Mouse (Mus musculus) heart, postnatal 0 days (tissue): Measurements from ENCODE around the gene Iqce. TPM values are rescaled to one million over a fixed set of nuclear protein-coding genes. Genes with fewer than 3 reads are reported as not detected.

Experiments used
- ATAC-seq: fragments of 200-750 bp; cut with Nextera tagmentation; 2 replicates; pipeline ENCODE4 v1.8.0; 2017; ENCODE audit warnings: low read depth, moderate number of reproducible peaks, moderate library complexity; ENCODE audit not compliant: insufficient read depth
- DNase-seq: peaks from one replicate; pipeline ENCODE4 v3.0.0-alpha.2; 2016; ENCODE audit warnings: low spot score
- H3K27ac ChIP-seq: fragments of 300-500 bp; sonication (generic); 2 replicates; pipeline ENCODE4 v1.5.1; 2014; ENCODE audit warnings: low read depth, mild to moderate bottlenecking
- H3K27me3 ChIP-seq: fragments of 300-500 bp; sonication (generic); 2 replicates; pipeline ENCODE4 v1.6.1; 2014; ENCODE audit warnings: low read length, mixed read lengths; ENCODE audit not compliant: control insufficient read depth, insufficient read depth
- H3K36me3 ChIP-seq: fragments of 300-500 bp; sonication (generic); replicated peaks from 2 replicates; pipeline ENCODE4 v1.6.1; 2014; ENCODE audit warnings: low read length, mixed read lengths; ENCODE audit not compliant: control insufficient read depth, insufficient read depth
- H3K4me1 ChIP-seq: fragments of 300-500 bp; sonication (generic); 2 replicates; pipeline ENCODE4 v1.6.1; 2014; ENCODE audit warnings: antibody characterized with exemption; ENCODE audit not compliant: control insufficient read depth, insufficient read depth
- H3K4me2 ChIP-seq: fragments of 300-500 bp; sonication (generic); 2 replicates; pipeline ENCODE4 v1.6.1; 2014; ENCODE audit warnings: low read depth, mild to moderate bottlenecking, low read length, moderate library complexity
- H3K4me3 ChIP-seq: fragments of 300-500 bp; sonication (generic); 2 replicates; pipeline ENCODE4 v1.5.1; 2014; ENCODE audit warnings: low read depth, low read length
- H3K9ac ChIP-seq: fragments of 300-500 bp; sonication (generic); replicated peaks from 2 replicates; pipeline ENCODE4 v1.6.1; 2014; ENCODE audit warnings: low read depth, low read length, mixed read lengths
- H3K9me3 ChIP-seq: fragments of 300-500 bp; sonication (generic); replicated peaks from 2 replicates; pipeline ENCODE4 v1.6.1; 2016; ENCODE audit warnings: low read length; ENCODE audit not compliant: control insufficient read depth
- CTCF ChIP-seq: IDR thresholded peaks from 2 replicates; pipeline ENCODE4 v1.5.1; 2016; ENCODE audit warnings: antibody characterized with exemption, control low read depth, low read depth
- EP300 ChIP-seq: IDR thresholded peaks from 2 replicates; pipeline ENCODE4 v1.6.1; 2016; ENCODE audit warnings: antibody characterized with exemption, low read depth
- WGBS: fragments of 180-500 bp; shearing (Covaris S2); extraction: QIAGEN DNeasy Blood & Tissue Kit; methylation state at CpG from one replicate; pipeline ENCODE4 v1.1.7; 2014; 5-methylcytosine and 5-hydroxymethylcytosine counted together
- polyA plus RNA-seq: library from polyadenylated mRNA; unstranded; fragments of >200 nt; fragmentation: Nextera tagmentation; extraction: Ambion mirVana; gene quantifications from 2 replicates; pipeline ENCODE4 v1.2.1, GENCODE M21; 2015
- total RNA-seq: library from RNA; depleted of rRNA; stranded (reverse); fragments of >200 nt; gene quantifications from 2 replicates; pipeline ENCODE4 v1.2.3, GENCODE M21; 2014; ENCODE audit warnings: low replicate concordance; rRNA removed

The Iqce gene
- 3.8 and 9.6 TPM in 2 replicates for total RNA-seq
- polyA plus RNA-seq: 4.8 and 5.1 TPM in 2 replicates

DNA sequence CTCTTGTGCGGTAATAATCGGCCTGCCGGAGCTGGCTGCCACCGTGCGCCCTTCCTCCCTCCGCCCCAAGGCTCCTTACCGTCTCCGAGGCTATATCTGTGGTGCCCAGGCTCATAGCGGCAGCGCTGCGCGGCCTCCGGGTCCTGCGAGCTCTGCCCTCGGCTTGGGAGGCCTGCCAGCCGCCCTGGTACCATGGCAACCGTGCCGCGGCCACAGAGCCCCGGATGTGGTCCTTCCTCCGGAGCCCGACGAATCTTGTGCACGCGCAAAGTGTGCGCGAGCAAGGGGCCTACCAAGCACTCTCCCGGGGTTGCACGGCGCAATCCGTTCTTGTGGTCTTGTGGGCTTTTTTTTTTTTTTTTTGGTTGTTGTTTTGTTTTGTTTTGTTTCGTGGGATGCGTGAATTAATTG lies at the start of gene Iqce:
Iqce (minus strand) TSS at position 276 of the 411 bp plus-strand sequence.
- Histone ChIP-seq H3K27me3 (no peaks in the 10 kb centered on the region), H3K27ac (peak within 1 kb of the TSS; percentile 53), H3K9me3 (no peaks in the 10 kb centered on the region), H3K36me3 (0 out of 2 replicates have a peak, but pooled peaks cover 1% of the 10 kb centered on the region), H3K4me1 (peaks cover 16% of the 10 kb centered on the region), H3K9ac (peak within 1 kb of the TSS; percentile 71), H3K4me3 (peak within 1 kb of the TSS; percentile 63), H3K4me2 (peak within 1 kb of the TSS; percentile 78)
- TF ChIP-seq CTCF (no peak), EP300 (no peak)
- peak; percentile 42 for ATAC-seq
- WGBS: 0% methylated on average over 33 of the region's 33 CpGs
- peak; percentile 78 for DNase-seq

DNA sequence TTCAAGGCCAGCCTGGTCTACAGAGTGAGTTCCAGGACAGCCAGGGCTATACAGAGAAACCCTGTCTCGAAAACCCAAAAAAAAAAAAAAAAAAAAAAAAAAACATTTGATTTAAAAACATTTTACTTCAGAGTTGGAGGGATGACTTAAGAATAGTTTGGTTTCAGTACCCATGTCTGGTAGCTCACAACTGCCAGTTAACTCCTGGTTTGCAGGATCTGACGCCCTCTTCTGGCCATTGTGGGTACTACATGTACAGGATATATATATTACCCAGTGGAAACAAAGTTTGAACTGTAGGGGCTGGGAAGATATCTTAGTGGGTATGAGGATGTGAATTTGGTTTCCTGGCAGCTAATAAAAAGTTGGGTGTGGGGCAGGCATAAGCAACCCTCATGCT lies 48.7 kb upstream of the Iqce start:
- 0% methylated on average over 1 of the region's 2 CpGs for whole genome bisulfite sequencing
- TF ChIP-seq EP300 (no peak), CTCF (peak; percentile 48)
- no peak for DNase-seq
- H3K36me3 ChIP-seq: no peaks in the 10 kb centered on the region
- no peak overlapping the region for H3K4me3 ChIP-seq
- 0 out of 2 replicates have a peak, but pooled peaks cover 3% of the 10 kb centered on the region for H3K9me3 ChIP-seq
- no peak overlapping the region for H3K4me2 ChIP-seq
- no peak overlapping the region for H3K27ac ChIP-seq
- peaks cover 6% of the 10 kb centered on the region; the same call in 1 of the 2 replicates for H3K4me1 ChIP-seq
- no peak overlapping the region for H3K9ac ChIP-seq
- ATAC-seq: no peak
- H3K27me3 ChIP-seq: no peaks in the 10 kb centered on the region

DNA sequence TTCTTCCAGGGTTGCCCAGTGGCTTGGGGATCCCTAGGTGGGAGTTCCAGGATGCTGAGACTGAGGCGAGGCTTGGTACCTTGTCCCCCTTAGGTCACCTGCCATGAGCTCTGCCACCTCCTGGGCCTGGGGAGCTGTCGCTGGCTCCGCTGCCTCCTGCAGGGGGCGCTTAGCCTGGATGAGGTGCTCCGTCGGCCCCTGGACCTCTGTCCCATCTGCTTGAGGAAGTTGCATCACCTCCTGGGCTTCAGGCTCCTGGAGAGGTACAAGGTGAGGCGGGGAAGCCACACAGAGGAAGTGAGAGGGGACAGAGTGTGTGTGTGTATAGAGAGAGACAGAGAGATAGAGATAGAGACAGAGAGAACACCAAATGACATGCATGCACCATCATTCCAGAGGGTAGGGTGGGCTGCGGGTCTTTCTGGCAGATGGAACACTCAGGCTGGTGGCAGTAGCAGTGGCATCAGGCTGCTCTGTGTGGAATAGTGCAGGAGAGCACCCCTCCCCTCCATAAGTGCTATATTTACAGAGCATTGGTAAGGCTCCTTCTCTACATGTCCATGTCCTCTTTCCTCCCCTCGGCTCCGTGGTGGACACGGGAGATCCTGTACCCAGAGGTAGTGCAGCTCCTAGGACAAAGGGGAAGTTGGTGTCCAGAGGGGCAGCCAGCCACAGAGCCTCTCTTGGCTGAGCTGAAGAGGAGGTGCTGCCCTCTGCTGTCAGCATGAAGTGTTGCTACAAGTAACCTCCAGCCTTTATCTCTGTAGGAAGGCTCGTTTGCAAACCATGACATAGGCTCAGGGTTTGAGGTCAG lies 47.1 kb upstream of the Iqce start:
- peak overlapping the region; percentile 27 for H3K4me3 ChIP-seq
- peak; percentile 92 for TF ChIP-seq CTCF
- no peak for TF ChIP-seq EP300
- peaks cover 6% of the 10 kb centered on the region; the same call in 1 of the 2 replicates for H3K4me1 ChIP-seq
- DNase-seq (peak; percentile 88), ATAC-seq (peak; percentile 84)
- H3K9ac ChIP-seq: no peak overlapping the region; the same call in 1 of the 2 replicates
- 0 out of 2 replicates have a peak, but pooled peaks cover 3% of the 10 kb centered on the region for H3K9me3 ChIP-seq
- H3K27ac ChIP-seq: no peak overlapping the region
- 12% methylated on average over 12 of the region's 12 CpGs for WGBS
- no peaks in the 10 kb centered on the region for H3K27me3 ChIP-seq
- H3K36me3 ChIP-seq: no peaks in the 10 kb centered on the region
- H3K4me2 ChIP-seq: peak overlapping the region; percentile 52

DNA sequence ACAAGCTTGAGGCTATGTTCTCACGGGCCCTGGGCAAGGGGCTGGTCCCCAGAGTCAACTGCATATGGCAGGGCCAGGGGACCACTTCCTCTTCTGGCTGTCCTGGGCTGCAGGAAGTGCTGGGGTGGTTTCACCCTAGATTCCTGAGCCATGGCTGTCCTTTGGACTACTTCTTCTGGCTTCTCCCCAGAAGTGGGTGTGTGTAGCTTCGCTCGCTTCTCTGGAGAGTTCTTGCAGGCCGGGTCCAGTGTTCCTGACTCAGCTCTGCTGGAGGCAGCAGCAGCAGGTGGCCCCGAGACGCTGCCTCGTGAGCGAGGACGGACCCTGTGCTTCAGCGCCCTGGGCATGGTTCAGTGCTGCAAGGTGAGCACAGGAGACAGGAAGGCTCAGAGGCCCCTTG lies 46.2 kb upstream of the Iqce start:
- no peaks in the 10 kb centered on the region for H3K36me3 ChIP-seq
- H3K9ac ChIP-seq: no peak overlapping the region
- H3K4me3 ChIP-seq: no peak overlapping the region
- no peak overlapping the region for H3K27ac ChIP-seq
- no peak for TF ChIP-seq CTCF
- no peak for TF ChIP-seq EP300
- WGBS: 79% methylated on average over 10 of the region's 10 CpGs
- peaks cover 6% of the 10 kb centered on the region; the same call in 1 of the 2 replicates for H3K4me1 ChIP-seq
- DNase-seq (no peak), ATAC-seq (no peak)
- 0 out of 2 replicates have a peak, but pooled peaks cover 3% of the 10 kb centered on the region for H3K9me3 ChIP-seq
- H3K4me2 ChIP-seq: no peak overlapping the region
- H3K27me3 ChIP-seq: no peaks in the 10 kb centered on the region

DNA sequence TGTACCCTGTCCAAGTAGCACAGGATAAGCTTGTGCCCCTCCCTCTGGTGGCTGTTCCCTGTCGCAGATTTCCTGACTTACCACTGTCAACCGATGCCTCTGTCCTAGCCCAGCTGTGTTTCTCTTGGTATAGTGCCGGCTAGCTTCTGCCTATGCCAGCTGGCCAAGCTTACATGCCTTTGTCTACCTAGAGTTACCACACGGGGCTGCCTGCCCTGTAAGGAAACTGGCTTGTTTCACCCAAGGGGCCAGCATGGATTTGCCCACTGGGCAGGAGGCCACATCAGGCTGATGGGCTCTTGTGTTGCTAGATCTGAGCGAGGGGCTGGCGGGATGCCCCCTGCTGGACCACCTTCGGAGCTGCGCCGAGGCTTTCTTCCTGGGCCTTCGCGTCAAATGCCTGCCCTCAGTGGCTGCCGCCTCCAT lies 41.5 kb upstream of the Iqce start:
- no peak for ATAC-seq

More for the DNA sequence above, 41.5 kb upstream of the Iqce start:
- no peak overlapping the region for H3K4me2 ChIP-seq
- no peak overlapping the region for H3K27ac ChIP-seq
- H3K9ac ChIP-seq: no peak overlapping the region
- no peaks in the 10 kb centered on the region for H3K36me3 ChIP-seq
- DNase-seq: no peak
- H3K27me3 ChIP-seq: no peaks in the 10 kb centered on the region
- 25% methylated on average over 12 of the region's 12 CpGs for WGBS
- H3K9me3 ChIP-seq: no peaks in the 10 kb centered on the region
- H3K4me1 ChIP-seq: no peaks in the 10 kb centered on the region
- H3K4me3 ChIP-seq: no peak overlapping the region
- TF ChIP-seq EP300 (no peak), CTCF (no peak; the same call in 1 of the 2 replicates)
